Mouse (Mus musculus): ENCODE measurements around the gene Mta1. TPM values are rescaled to one million over a fixed set of nuclear protein-coding genes. Genes with fewer than 3 reads are reported as not detected.

Mta1 gene
- polyA plus RNA-seq, 1 experiment from 2014 or later: 18.5 TPM

DNA sequence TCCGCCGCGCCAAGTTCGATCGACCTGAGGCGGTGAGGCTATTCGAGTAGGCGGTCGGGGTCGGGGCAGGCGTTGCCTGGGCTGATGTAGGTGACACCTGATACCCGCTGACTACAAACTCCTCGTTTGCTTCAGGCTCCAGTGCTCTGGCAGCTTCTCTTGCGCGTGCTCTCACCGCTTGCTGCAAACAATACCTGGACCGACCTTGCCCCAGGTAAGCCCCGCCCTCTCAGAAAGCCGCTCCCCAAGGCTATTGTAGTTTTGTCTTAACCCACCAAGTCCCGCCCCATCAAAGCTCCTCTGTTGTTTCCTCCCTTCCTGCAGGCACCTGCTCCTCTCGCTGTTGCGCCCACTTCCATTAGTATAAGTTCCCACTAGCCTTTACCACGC lies 58.5 kb downstream of the Mta1 start:
- Histone ChIP-seq H3K4me3 (peak overlapping the region; percentile 71), H3K36me3 (peaks cover 36% of the 10 kb centered on the region), H3K27ac (peak overlapping the region; percentile 88), H3K9me3 (no peaks in the 10 kb centered on the region), H3K4me1 (replicated peaks) (peaks cover 42% of the 10 kb centered on the region), H3K27me3 (ENCODE audit: insufficient read depth, poor library complexity, severe bottlenecking) (peaks cover 36% of the 10 kb centered on the region)
- under 1% methylated on average over 23 of the region's 23 CpGs for WGBS
- DNase-seq (ENCODE audit: low spot score): no peak

DNA sequence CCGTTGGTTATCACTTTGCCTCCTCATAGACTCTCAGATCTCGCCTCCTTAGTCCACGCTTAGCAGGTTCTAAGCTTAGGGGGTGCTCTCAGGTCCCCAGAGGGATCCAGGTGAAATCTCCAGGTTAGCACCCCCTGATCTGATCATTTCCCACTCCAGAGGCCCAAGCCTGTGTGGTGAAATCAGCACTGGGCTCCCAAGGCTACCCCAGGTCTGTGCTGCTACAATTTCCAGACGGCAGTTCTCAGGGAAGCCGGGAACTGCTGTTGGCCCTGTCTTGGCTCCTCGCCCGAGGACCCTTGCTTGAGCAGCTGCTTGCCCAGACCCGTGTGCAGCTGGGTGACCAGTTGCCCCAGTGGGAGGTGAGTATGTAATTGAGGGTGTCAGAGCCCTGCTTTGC lies 58.9 kb downstream of the Mta1 start:
- H3K27me3 ChIP-seq (ENCODE audit: insufficient read depth, poor library complexity, severe bottlenecking): peaks cover 31% of the 10 kb centered on the region
- H3K4me3 ChIP-seq: peak overlapping the region; percentile 71
- 37% methylated on average over 8 of the region's 8 CpGs for WGBS
- no peaks in the 10 kb centered on the region for H3K9me3 ChIP-seq
- peaks cover 40% of the 10 kb centered on the region for H3K36me3 ChIP-seq
- DNase-seq (ENCODE audit: low spot score): no peak
- peaks cover 38% of the 10 kb centered on the region for H3K4me1 ChIP-seq (replicated peaks)
- H3K27ac ChIP-seq: peak overlapping the region; percentile 88

- peak overlapping the region; percentile 71 for H3K4me3 ChIP-seq
- H3K36me3 ChIP-seq: peaks cover 46% of the 10 kb centered on the region
- no peak for DNase-seq (ENCODE audit: low spot score)
- H3K9me3 ChIP-seq: no peaks in the 10 kb centered on the region
- WGBS: 92% methylated on average over 8 of the region's 8 CpGs
- H3K27ac ChIP-seq: no peak overlapping the region
- H3K4me1 ChIP-seq (replicated peaks): peaks cover 32% of the 10 kb centered on the region
- peaks cover 26% of the 10 kb centered on the region for H3K27me3 ChIP-seq (ENCODE audit: insufficient read depth, poor library complexity, severe bottlenecking)
These were observed 59.4 kb downstream of the Mta1 start for GRCm38 (mm10) chr12:113157521-113157920.

DNA sequence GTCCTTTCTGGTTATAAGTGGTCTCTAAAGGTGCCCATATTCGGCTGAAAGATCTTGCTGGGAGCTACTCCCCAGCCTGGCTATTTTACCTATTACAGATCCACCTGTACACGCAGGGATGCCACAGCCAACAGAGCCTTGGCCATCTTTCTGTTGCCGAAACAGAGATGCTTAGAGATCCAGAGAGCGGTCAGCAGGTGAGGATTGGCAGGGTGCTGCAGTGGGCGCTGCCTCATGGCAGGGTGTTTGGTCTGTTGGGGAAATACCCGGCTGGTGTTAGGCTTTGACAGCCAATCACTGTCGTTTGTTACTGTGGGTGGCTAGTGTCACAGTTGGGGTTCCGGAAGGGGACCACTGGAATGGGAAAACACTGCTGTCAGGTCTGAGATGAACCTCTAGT lies 59.9 kb downstream of the Mta1 start:
- WGBS: 89% methylated on average over 8 of the region's 8 CpGs
- Histone ChIP-seq H3K36me3 (peaks cover 50% of the 10 kb centered on the region), H3K4me1 (replicated peaks) (peaks cover 32% of the 10 kb centered on the region), H3K4me3 (no peak overlapping the region), H3K9me3 (no peaks in the 10 kb centered on the region), H3K27me3 (ENCODE audit: insufficient read depth, poor library complexity, severe bottlenecking) (peaks cover 22% of the 10 kb centered on the region), H3K27ac (no peak overlapping the region)
- no peak for DNase-seq (ENCODE audit: low spot score)

DNA sequence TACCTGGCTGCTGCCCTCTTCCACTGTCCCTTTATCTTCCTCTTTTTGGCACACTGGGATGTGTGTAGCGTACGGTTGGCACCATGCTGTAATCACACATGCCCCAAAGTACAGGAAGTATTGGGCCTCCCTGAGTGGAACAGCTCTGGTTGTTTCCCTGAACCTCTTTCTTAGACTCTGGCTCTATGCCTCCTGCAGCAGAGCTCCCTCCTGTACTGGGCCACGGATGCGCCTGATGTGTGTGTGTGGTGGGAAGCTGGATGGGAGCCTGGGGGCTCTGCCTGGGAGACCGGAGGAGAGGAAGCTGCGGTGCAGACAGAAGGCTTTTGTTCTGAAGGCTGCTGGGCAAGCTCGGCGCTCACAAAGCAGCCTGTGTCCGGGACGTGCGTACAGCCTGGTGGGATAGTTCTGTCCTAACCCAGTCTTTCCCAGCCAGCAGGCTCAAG lies 65.5 kb downstream of the Mta1 start:
- no peaks in the 10 kb centered on the region for H3K27me3 ChIP-seq (ENCODE audit: insufficient read depth, poor library complexity, severe bottlenecking)
- no peaks in the 10 kb centered on the region for H3K9me3 ChIP-seq
- 83% methylated on average over 11 of the region's 11 CpGs for WGBS
- H3K4me1 ChIP-seq (replicated peaks): peaks cover 9% of the 10 kb centered on the region; the same call in 1 of the 2 replicates
- no peak for DNase-seq (ENCODE audit: low spot score)
- no peak overlapping the region for H3K4me3 ChIP-seq
- peak overlapping the region; percentile 64 for H3K27ac ChIP-seq
- peaks cover 68% of the 10 kb centered on the region for H3K36me3 ChIP-seq

GRCm38 (mm10) chr12:113168031-113168536 lies 70.0 kb downstream of the Mta1 start:
- DNase-seq (ENCODE audit: low spot score): no peak
- Histone ChIP-seq H3K4me3 (no peak overlapping the region), H3K9me3 (no peaks in the 10 kb centered on the region), H3K36me3 (peaks cover 25% of the 10 kb centered on the region), H3K27ac (no peak overlapping the region), H3K4me1 (replicated peaks) (peaks cover 7% of the 10 kb centered on the region; the same call in 1 of the 2 replicates), H3K27me3 (ENCODE audit: insufficient read depth, poor library complexity, severe bottlenecking) (no peaks in the 10 kb centered on the region)
- WGBS: 86% methylated on average over 9 of the region's 9 CpGs

- DNase-seq (ENCODE audit: low spot score): no peak
- Histone ChIP-seq H3K9me3 (no peaks in the 10 kb centered on the region), H3K27ac (no peak overlapping the region), H3K4me1 (replicated peaks) (no peaks in the 10 kb centered on the region), H3K36me3 (no peaks in the 10 kb centered on the region), H3K27me3 (ENCODE audit: insufficient read depth, poor library complexity, severe bottlenecking) (no peaks in the 10 kb centered on the region), H3K4me3 (no peak overlapping the region)
- 89% methylated on average over 18 of the region's 18 CpGs for WGBS
These were observed 79.1 kb downstream of the Mta1 start for GRCm38 (mm10) chr12:113176960-113177725.

GRCm38 (mm10) chr12:113181020-113181419 lies 82.9 kb downstream of the Mta1 start:
- DNase-seq (ENCODE audit: low spot score): no peak
- Histone ChIP-seq H3K27me3 (ENCODE audit: insufficient read depth, poor library complexity, severe bottlenecking) (peaks cover 12% of the 10 kb centered on the region), H3K9me3 (no peaks in the 10 kb centered on the region), H3K27ac (no peak overlapping the region), H3K36me3 (no peaks in the 10 kb centered on the region), H3K4me1 (replicated peaks) (peaks cover 12% of the 10 kb centered on the region), H3K4me3 (no peak overlapping the region)
- 65% methylated on average over 4 of the region's 4 CpGs for WGBS

DNA sequence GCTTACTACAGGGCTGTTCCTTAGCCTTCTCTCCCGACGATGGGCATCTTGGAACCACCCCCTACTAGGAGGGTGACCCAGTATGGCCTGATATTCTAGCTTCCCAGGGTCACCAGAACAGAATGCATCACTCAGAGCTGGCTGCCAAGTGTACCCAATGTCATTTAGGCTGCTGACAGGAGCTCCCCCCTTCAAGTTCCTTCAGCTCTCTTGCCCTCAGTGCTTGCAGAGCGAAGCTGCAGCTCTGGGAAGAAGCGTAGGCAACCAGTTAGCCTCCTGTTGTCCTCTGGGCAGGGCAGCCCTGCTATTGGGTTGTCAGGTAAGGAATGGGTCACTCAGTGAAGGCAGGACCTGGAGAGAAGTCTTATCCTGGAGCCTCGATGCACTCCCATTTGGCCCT lies 86.9 kb downstream of the Mta1 start:
- whole genome bisulfite sequencing: 60% methylated on average over 5 of the region's 5 CpGs
- peaks cover 39% of the 10 kb centered on the region for H3K27me3 ChIP-seq (ENCODE audit: insufficient read depth, poor library complexity, severe bottlenecking)
- DNase-seq (ENCODE audit: low spot score): no peak
- H3K9me3 ChIP-seq: no peaks in the 10 kb centered on the region; the same call in 1 of the 2 replicates
- peak overlapping the region; percentile 77; the same call in 1 of the 2 replicates for H3K4me3 ChIP-seq
- H3K4me1 ChIP-seq (replicated peaks): peaks cover 34% of the 10 kb centered on the region
- H3K36me3 ChIP-seq: peaks cover 18% of the 10 kb centered on the region
- no peak overlapping the region for H3K27ac ChIP-seq

- H3K4me1 ChIP-seq (replicated peaks): peaks cover 34% of the 10 kb centered on the region
- 1% methylated on average over 63 of the region's 63 CpGs for WGBS
- H3K9me3 ChIP-seq: no peaks in the 10 kb centered on the region; the same call in 1 of the 2 replicates
- H3K36me3 ChIP-seq: peaks cover 25% of the 10 kb centered on the region
- DNase-seq (ENCODE audit: low spot score): peak; percentile 72
- H3K27me3 ChIP-seq (ENCODE audit: insufficient read depth, poor library complexity, severe bottlenecking): peaks cover 39% of the 10 kb centered on the region
- H3K4me3 ChIP-seq: peak within 1 kb of the TSS; percentile 77
- H3K27ac ChIP-seq: peak within 1 kb of the TSS; percentile 84
These were observed 87.6 kb downstream of the Mta1 start, which contains the start of gene Tmem121 for GRCm38 (mm10) chr12:113185442-113186291. Gene Tmem121, plus strand, starts transcription at chr12:113185930.

DNA sequence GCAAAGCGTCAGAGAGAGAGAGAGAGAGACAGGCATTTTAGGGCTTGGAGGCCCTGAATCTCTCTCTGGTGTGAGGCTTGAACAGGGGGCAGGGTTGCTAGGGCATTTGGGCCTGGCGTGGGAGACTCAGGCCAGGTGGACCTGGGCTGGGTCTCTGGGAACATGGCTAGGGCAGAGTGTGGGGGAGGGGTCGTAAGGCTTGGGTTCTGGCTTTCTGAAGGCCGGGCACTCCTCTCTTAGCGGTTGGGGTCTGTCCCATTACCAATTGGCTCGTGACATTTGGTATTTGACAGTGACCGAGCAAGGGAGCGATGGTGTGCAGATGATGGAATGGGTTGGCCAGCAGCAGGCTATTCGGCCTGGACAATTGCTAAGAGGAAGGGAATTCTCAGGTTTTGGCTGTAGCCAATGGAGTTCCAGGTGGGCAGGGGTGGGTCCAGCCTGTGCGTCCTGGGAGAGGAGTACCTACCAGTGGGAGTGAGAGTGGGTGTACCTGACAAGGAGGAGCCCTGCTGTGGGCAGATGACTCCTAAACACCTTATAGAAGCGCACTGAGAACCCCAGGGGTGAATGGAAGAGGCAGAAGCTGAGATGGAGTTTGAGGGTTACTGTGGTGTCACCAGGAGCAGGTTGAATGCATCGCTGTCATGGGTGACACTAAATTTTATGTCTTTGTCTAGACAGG lies 88.4 kb downstream of the Mta1 start:
- peak overlapping the region; percentile 77 for H3K4me3 ChIP-seq
- peaks cover 31% of the 10 kb centered on the region for H3K36me3 ChIP-seq
- 40% methylated on average over 12 of the region's 12 CpGs for WGBS
- peaks cover 34% of the 10 kb centered on the region for H3K4me1 ChIP-seq (replicated peaks)
- no peaks in the 10 kb centered on the region; the same call in 1 of the 2 replicates for H3K9me3 ChIP-seq
- peak overlapping the region; percentile 84 for H3K27ac ChIP-seq
- no peak for DNase-seq (ENCODE audit: low spot score)
- H3K27me3 ChIP-seq (ENCODE audit: insufficient read depth, poor library complexity, severe bottlenecking): peaks cover 39% of the 10 kb centered on the region
